Mouse (Mus musculus): Measurements from ENCODE around the gene Itga2b. TPM values are rescaled to one million over a fixed set of nuclear protein-coding genes. Genes with fewer than 3 reads are reported as not detected.
"Not testable (repeated sequence)": the region's sequence is repeated elsewhere in the genome, so short reads cannot be mapped to it uniquely, and the experiment has no call there.

Itga2b gene
- polyA plus RNA-seq, 1 experiment from 2014 or later, result 8.4 TPM

DNA sequence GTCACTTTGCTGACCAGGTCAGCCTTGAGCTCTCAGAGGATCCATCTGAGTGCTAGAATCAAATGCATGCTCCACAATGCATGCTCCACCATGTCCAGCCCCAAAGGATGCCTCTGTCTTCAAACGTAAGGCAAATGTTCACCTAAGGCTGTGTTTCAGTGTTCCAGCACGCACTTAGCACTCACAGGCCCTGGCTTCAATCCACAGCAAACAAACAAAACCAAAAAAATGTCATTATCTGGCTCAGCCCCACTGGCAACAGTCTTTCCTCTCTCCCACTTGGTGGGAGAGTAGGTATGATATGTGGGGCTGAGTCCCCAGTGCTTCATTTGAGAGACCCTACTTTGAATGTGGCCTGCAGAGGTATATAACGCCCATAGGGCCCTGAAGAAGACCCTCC, 58.9 kb downstream of the Itga2b start:
- Histone ChIP-seq H3K27ac (no peak overlapping the region), H3K36me3 (replicated peaks; ENCODE audit: control insufficient read depth, insufficient read depth) (no peaks in the 10 kb centered on the region), H3K4me2 (replicated peaks) (no peak overlapping the region), H3K4me1 (replicated peaks; ENCODE audit: control insufficient read depth, insufficient read depth, low read length) (peaks cover 13% of the 10 kb centered on the region), H3K9me3 (ENCODE audit: control insufficient read depth, low read length) (no peaks in the 10 kb centered on the region), H3K4me3 (replicated peaks; ENCODE audit: low read length) (no peak overlapping the region), H3K9ac (no peak overlapping the region), H3K27me3 (ENCODE audit: control insufficient read depth, insufficient read depth, low read length) (no peaks in the 10 kb centered on the region)
- ATAC-seq (ENCODE audit: low FRiP score), result no peak
- no peak for DNase-seq (ENCODE audit: low spot score)
- WGBS, result 75% methylated on average over 3 of the region's 3 CpGs

DNA sequence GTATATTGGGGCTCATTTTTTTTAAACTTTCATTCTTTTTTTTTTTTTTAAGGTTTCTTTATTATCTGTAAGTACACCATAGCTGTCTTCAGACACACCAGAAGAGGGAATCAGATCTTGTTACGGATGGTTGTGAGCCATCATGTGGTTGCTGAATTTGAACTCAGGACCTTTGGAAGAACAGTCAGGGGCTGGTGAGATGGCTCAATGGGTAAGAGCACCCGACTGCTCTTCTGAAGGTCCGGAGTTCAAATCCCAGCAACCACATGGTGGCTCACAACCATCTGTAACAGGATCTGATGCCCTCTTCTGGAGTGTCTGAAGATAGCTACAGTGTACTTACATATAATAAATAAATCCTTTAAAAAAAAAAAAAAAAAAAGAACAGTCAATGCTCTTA, 59.6 kb downstream of the Itga2b start:
- H3K4me2 ChIP-seq (replicated peaks); ATAC-seq (ENCODE audit: low FRiP score); H3K27ac ChIP-seq; H3K9me3 ChIP-seq (ENCODE audit: control insufficient read depth, low read length); H3K27me3 ChIP-seq (ENCODE audit: control insufficient read depth, insufficient read depth, low read length); DNase-seq (ENCODE audit: low spot score); H3K36me3 ChIP-seq (replicated peaks; ENCODE audit: control insufficient read depth, insufficient read depth); H3K4me3 ChIP-seq (replicated peaks; ENCODE audit: low read length); H3K9ac ChIP-seq: not testable (repeated sequence)
- H3K4me1 ChIP-seq (replicated peaks; ENCODE audit: control insufficient read depth, insufficient read depth, low read length), result peaks cover 20% of the 10 kb centered on the region
- WGBS, result 97% methylated on average over 2 of the region's 3 CpGs

- Histone ChIP-seq H3K4me1 (replicated peaks; ENCODE audit: control insufficient read depth, insufficient read depth, low read length) (peaks cover 25% of the 10 kb centered on the region), H3K4me3 (replicated peaks; ENCODE audit: low read length) (no peak overlapping the region), H3K27ac (no peak overlapping the region), H3K36me3 (replicated peaks; ENCODE audit: control insufficient read depth, insufficient read depth) (0 out of 2 replicates have a peak, but pooled peaks cover 2% of the 10 kb centered on the region), H3K9me3 (ENCODE audit: control insufficient read depth, low read length) (no peaks in the 10 kb centered on the region), H3K4me2 (replicated peaks) (no peak overlapping the region), H3K27me3 (ENCODE audit: control insufficient read depth, insufficient read depth, low read length) (no peaks in the 10 kb centered on the region), H3K9ac (no peak overlapping the region)
- 71% methylated on average over 3 of the region's 3 CpGs for WGBS
- DNase-seq (ENCODE audit: low spot score) (no peak), ATAC-seq (ENCODE audit: low FRiP score) (no peak)
Observed at GRCm38 (mm10) chr11:102409795-102410330, 60.1 kb downstream of the Itga2b start.

DNA sequence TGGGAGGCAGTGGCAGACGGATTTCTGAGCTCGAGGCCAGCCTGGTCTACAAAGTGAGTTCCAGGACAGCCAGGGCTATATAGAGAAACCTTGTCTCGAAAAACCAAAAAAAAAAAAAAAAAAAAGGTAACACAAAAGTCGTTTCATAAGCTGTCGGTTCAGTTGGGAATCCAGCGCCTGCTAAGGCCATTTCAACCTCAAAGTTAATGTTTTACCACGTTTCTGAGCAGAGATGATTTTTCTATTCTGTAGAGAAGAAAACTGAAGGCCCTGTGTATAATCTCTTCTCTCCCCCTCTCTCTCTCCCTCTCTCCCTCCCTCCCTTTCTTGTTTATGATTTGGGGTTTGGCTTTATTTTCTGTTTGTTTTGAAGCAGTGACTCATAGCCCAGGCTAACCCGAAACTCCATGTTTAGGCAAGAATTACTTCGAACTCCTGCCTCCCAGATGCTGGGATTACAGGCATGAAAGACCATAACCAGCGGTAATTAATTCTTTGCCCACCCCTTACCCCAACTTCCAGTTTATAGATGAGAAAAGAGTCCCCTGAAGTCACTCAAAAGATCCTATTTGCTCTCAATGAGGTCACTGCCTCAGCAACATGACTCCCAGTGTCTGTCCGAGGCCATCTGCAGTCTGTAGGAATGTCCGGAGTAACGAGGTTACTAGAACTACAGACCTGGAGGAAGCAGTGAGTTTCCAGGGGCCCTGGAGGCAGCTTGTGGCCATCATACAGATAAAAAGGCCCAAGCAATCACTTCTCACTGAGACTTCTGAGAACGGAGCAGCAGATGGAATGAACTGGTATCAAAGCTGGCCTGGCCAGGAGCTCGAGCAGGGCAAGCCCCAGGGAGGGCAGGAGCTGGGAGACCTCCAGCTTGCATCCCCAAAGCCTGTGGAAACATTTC, 60.8 kb downstream of the Itga2b start:
- WGBS, result 43% methylated on average over 15 of the region's 15 CpGs
- Histone ChIP-seq H3K4me2 (replicated peaks) (peak overlapping the region; percentile 69), H3K27ac (peak overlapping the region; percentile 28; the same call in 1 of the 2 replicates), H3K4me3 (replicated peaks; ENCODE audit: low read length) (peak overlapping the region; percentile 73), H3K36me3 (replicated peaks; ENCODE audit: control insufficient read depth, insufficient read depth) (0 out of 2 replicates have a peak, but pooled peaks cover 7% of the 10 kb centered on the region), H3K9me3 (ENCODE audit: control insufficient read depth, low read length) (no peaks in the 10 kb centered on the region), H3K4me1 (replicated peaks; ENCODE audit: control insufficient read depth, insufficient read depth, low read length) (peaks cover 29% of the 10 kb centered on the region), H3K27me3 (ENCODE audit: control insufficient read depth, insufficient read depth, low read length) (no peaks in the 10 kb centered on the region), H3K9ac (no peak overlapping the region)
- no peak for DNase-seq (ENCODE audit: low spot score)
- no peak for ATAC-seq (ENCODE audit: low FRiP score)

GRCm38 (mm10) chr11:102408344-102408876, 61.5 kb downstream of the Itga2b start:
- peaks cover 14% of the 10 kb centered on the region for H3K36me3 ChIP-seq (replicated peaks; ENCODE audit: control insufficient read depth, insufficient read depth)
- DNase-seq (ENCODE audit: low spot score) (peak; percentile 97), ATAC-seq (ENCODE audit: low FRiP score) (peak; percentile 91)
- H3K9me3 ChIP-seq (ENCODE audit: control insufficient read depth, low read length), result no peaks in the 10 kb centered on the region
- H3K4me3 ChIP-seq (replicated peaks; ENCODE audit: low read length), result peak overlapping the region; percentile 73
- H3K9ac ChIP-seq, result no peak overlapping the region
- H3K4me2 ChIP-seq (replicated peaks), result peak overlapping the region; percentile 69
- peaks cover 29% of the 10 kb centered on the region for H3K4me1 ChIP-seq (replicated peaks; ENCODE audit: control insufficient read depth, insufficient read depth, low read length)
- WGBS, result under 1% methylated on average over 32 of the region's 32 CpGs
- peak overlapping the region; percentile 82 for H3K27ac ChIP-seq
- no peaks in the 10 kb centered on the region for H3K27me3 ChIP-seq (ENCODE audit: control insufficient read depth, insufficient read depth, low read length)

GRCm38 (mm10) chr11:102407834-102408215, 62.1 kb downstream of the Itga2b start, which contains the start of gene Slc25a39:
TSS of gene Slc25a39 (minus strand) at chr11:102407946.
- DNase-seq (ENCODE audit: low spot score) (no peak), ATAC-seq (ENCODE audit: low FRiP score) (no peak)
- under 1% methylated on average over 19 of the region's 19 CpGs for WGBS
- peak within 1 kb of the TSS; percentile 69 for H3K4me2 ChIP-seq (replicated peaks)
- H3K27ac ChIP-seq, result peak within 1 kb of the TSS; percentile 82
- no peaks in the 10 kb centered on the region for H3K27me3 ChIP-seq (ENCODE audit: control insufficient read depth, insufficient read depth, low read length)
- H3K36me3 ChIP-seq (replicated peaks; ENCODE audit: control insufficient read depth, insufficient read depth), result peaks cover 20% of the 10 kb centered on the region
- H3K9me3 ChIP-seq (ENCODE audit: control insufficient read depth, low read length), result no peaks in the 10 kb centered on the region
- H3K4me3 ChIP-seq (replicated peaks; ENCODE audit: low read length), result peak within 1 kb of the TSS; percentile 73
- peak within 1 kb of the TSS; percentile 79 for H3K9ac ChIP-seq
- peaks cover 29% of the 10 kb centered on the region for H3K4me1 ChIP-seq (replicated peaks; ENCODE audit: control insufficient read depth, insufficient read depth, low read length)

DNA sequence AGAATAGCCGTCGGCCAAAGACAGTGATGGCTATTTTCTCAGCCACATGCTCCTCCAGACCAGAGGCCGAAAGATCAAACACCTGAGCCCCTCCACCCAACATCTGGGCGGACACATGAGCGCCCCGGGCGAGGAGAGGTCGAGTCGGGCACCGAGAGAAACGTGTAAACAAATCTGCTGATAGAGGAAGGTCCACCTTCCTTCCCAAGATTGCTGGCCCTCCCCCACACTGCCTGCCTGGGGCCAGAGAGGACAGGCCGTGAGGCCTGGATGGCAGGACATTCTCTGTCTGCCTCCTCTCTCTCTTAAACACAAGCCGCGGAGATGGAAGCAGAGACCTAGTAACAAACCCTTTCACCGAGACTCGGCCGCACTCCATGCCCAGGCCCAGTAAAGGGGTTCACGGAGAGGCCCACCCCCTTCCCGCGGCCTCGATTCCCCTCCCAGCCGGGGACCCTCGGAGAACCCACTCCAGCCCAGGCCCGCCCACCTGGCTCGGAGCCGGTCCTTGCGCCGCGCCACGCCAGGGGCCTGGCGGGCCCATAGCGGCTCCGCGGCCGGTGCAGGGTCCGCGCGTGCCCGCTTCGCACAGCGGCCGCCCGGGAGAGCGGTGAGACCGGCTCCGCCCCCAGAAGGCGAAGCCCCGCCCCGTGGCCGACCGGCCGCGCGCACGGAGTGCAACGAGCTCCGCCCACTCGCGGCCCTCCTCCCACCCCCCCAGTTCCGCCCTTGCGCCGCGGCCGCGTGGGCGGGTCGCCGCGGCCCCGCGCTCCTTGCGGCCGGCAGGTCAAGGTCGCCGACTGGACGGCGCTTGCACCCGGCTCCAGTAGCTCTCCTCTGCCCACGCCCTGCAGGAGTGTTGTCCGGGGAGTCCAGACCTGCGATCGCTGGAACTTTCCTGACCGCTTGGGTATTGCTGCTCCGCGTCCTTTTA, 62.8 kb downstream of the Itga2b start:
- under 1% methylated on average over 78 of the region's 85 CpGs for WGBS
- H3K27me3 ChIP-seq (ENCODE audit: control insufficient read depth, insufficient read depth, low read length), result no peaks in the 10 kb centered on the region
- peak overlapping the region; percentile 79 for H3K9ac ChIP-seq
- peak overlapping the region; percentile 69 for H3K4me2 ChIP-seq (replicated peaks)
- no peaks in the 10 kb centered on the region for H3K9me3 ChIP-seq (ENCODE audit: control insufficient read depth, low read length)
- peak; percentile 78 for ATAC-seq (ENCODE audit: low FRiP score)
- peak overlapping the region; percentile 82 for H3K27ac ChIP-seq
- H3K36me3 ChIP-seq (replicated peaks; ENCODE audit: control insufficient read depth, insufficient read depth), result peaks cover 26% of the 10 kb centered on the region
- peaks cover 29% of the 10 kb centered on the region for H3K4me1 ChIP-seq (replicated peaks; ENCODE audit: control insufficient read depth, insufficient read depth, low read length)
- H3K4me3 ChIP-seq (replicated peaks; ENCODE audit: low read length), result peak overlapping the region; percentile 73
- DNase-seq (ENCODE audit: low spot score), result peak; percentile 90

GRCm38 (mm10) chr11:102406401-102406800, 63.5 kb downstream of the Itga2b start:
- 16% methylated on average over 3 of the region's 3 CpGs for whole genome bisulfite sequencing
- peak overlapping the region; percentile 73 for H3K4me3 ChIP-seq (replicated peaks; ENCODE audit: low read length)
- peaks cover 34% of the 10 kb centered on the region for H3K36me3 ChIP-seq (replicated peaks; ENCODE audit: control insufficient read depth, insufficient read depth)
- peak overlapping the region; percentile 69 for H3K4me2 ChIP-seq (replicated peaks)
- ATAC-seq (ENCODE audit: low FRiP score), result no peak
- H3K27ac ChIP-seq, result peak overlapping the region; percentile 82; the same call in 1 of the 2 replicates
- DNase-seq (ENCODE audit: low spot score), result no peak
- peaks cover 29% of the 10 kb centered on the region for H3K4me1 ChIP-seq (replicated peaks; ENCODE audit: control insufficient read depth, insufficient read depth, low read length)
- H3K27me3 ChIP-seq (ENCODE audit: control insufficient read depth, insufficient read depth, low read length), result no peaks in the 10 kb centered on the region
- H3K9me3 ChIP-seq (ENCODE audit: control insufficient read depth, low read length), result no peaks in the 10 kb centered on the region
- H3K9ac ChIP-seq, result peak overlapping the region; percentile 79
